Mouse (Mus musculus): ENCODE results near the gene Traf3ip3.
A peak's percentile ranks its signal among the peaks of the same experiment; 100 is the strongest.

Traf3ip3 gene

GRCm38 (mm10) chr1:193205431-193205830, 3.9 kb upstream of the Traf3ip3 start:
- no peak for DNase-seq

GRCm38 (mm10) chr1:193203821-193204220, 2.3 kb upstream of the Traf3ip3 start:
- no peak for DNase-seq

- DNase-seq, result no peak
Observed at GRCm38 (mm10) chr1:193200640-193201382, 692 bp downstream of the Traf3ip3 start.

- DNase-seq, result no peak
Observed at GRCm38 (mm10) chr1:193198312-193198711, 3.2 kb downstream of the Traf3ip3 start.

GRCm38 (mm10) chr1:193197494-193198205, 3.9 kb downstream of the Traf3ip3 start:
- DNase-seq, result no peak

- no peak for DNase-seq
Observed at GRCm38 (mm10) chr1:193195169-193195810, 6.2 kb downstream of the Traf3ip3 start.

- no peak for DNase-seq
Observed at GRCm38 (mm10) chr1:193194416-193195140, 6.9 kb downstream of the Traf3ip3 start.

GRCm38 (mm10) chr1:193191675-193192283, 9.7 kb downstream of the Traf3ip3 start:
- no peak for DNase-seq

GRCm38 (mm10) chr1:193189771-193190170, 11.7 kb downstream of the Traf3ip3 start:
- DNase-seq, result no peak

- no peak for DNase-seq
Observed at GRCm38 (mm10) chr1:193189151-193189621, 12.3 kb downstream of the Traf3ip3 start.

- no peak for DNase-seq
Observed at GRCm38 (mm10) chr1:193188257-193188656, 13.2 kb downstream of the Traf3ip3 start.

- no peak for DNase-seq
Observed at GRCm38 (mm10) chr1:193181104-193181503, 20.4 kb downstream of the Traf3ip3 start.

GRCm38 (mm10) chr1:193174143-193174733, 27.3 kb downstream of the Traf3ip3 start:
- DNase-seq, result no peak

GRCm38 (mm10) chr1:193173810-193174129, 27.7 kb downstream of the Traf3ip3 start:
- no peak for DNase-seq

- peak; percentile 90 for DNase-seq
Observed at GRCm38 (mm10) chr1:193172991-193173809, 28.3 kb downstream of the Traf3ip3 start.

- DNase-seq, result no peak
Observed at GRCm38 (mm10) chr1:193169856-193170255, 31.6 kb downstream of the Traf3ip3 start.

GRCm38 (mm10) chr1:193169228-193169627, 32.3 kb downstream of the Traf3ip3 start:
- no peak for DNase-seq

GRCm38 (mm10) chr1:193167746-193168145, 33.8 kb downstream of the Traf3ip3 start, which contains the start of gene A130010J15Rik:
TSS of gene A130010J15Rik (plus strand) at chr1:193168046.
- DNase-seq, result no peak

GRCm38 (mm10) chr1:193160317-193161032, 41.0 kb downstream of the Traf3ip3 start:
- peak; percentile 51 for DNase-seq

GRCm38 (mm10) chr1:193159613-193160012, 41.9 kb downstream of the Traf3ip3 start:
- no peak for DNase-seq

GRCm38 (mm10) chr1:193159163-193159562, 42.3 kb downstream of the Traf3ip3 start:
- no peak for DNase-seq
